19 mouse cellular contexts compared by ENCODE assay signal in genomic region chr16:27483834-27484233, GRCm38 (mm10).
DNase-seq lines count a peak whose midpoint lies in the region; ATAC-seq lines count a peak whose summit lies in the region.
"Had no signal": no experiment of that assay in that cellular context is flagged by ENCODE, and none has a peak within 500 bp of the region (broad histone marks: within the 10 kb centered on the region; RNA-seq: fewer than 3 reads in every experiment).

No protein-coding gene starts in this region.

- H3K27me3 ChIP-seq in forebrain, embryonic 16.5 days (replicated peaks; ENCODE audit: control insufficient read depth, insufficient read depth, low read length) = no peaks in the 10 kb centered on the region
- H3K27me3 ChIP-seq in forebrain, embryonic 10.5 days (ENCODE audit: poor library complexity, severe bottlenecking) = no peaks in the 10 kb centered on the region
- no peaks in the 10 kb centered on the region for H3K27me3 ChIP-seq in liver, embryonic 11.5 days (replicated peaks; ENCODE audit: control insufficient read depth, insufficient read depth, low read length)
- H3K27me3 ChIP-seq: heart, embryonic 12.5 days had no signal

- H3K4me3 ChIP-seq in forebrain, embryonic 16.5 days (replicated peaks; ENCODE audit: low read length) = no peak overlapping the region
- H3K4me3 ChIP-seq in forebrain, embryonic 10.5 days = no peak overlapping the region
- no peak overlapping the region for H3K4me3 ChIP-seq in liver, embryonic 11.5 days (ENCODE audit: low read depth, low read length)
- H3K4me3 ChIP-seq: heart, embryonic 12.5 days had no signal

- H3K9me3 ChIP-seq in forebrain, embryonic 16.5 days (ENCODE audit: control insufficient read depth, low read length) = no peaks in the 10 kb centered on the region
- no peaks in the 10 kb centered on the region for H3K9me3 ChIP-seq in forebrain, embryonic 10.5 days
- H3K9me3 ChIP-seq in liver, embryonic 11.5 days (ENCODE audit: control insufficient read depth, low read length) = no peaks in the 10 kb centered on the region
- H3K9me3 ChIP-seq: heart, embryonic 12.5 days had no signal

- H3K4me2 ChIP-seq in forebrain, embryonic 16.5 days (ENCODE audit: low read length) = no peak overlapping the region
- no peak overlapping the region for H3K4me2 ChIP-seq in liver, embryonic 11.5 days
- H3K4me2 ChIP-seq: heart, embryonic 12.5 days had no signal

- H3K9ac ChIP-seq in forebrain, embryonic 16.5 days (replicated peaks; ENCODE audit: low read depth, low read length) = no peak overlapping the region
- no peak overlapping the region for H3K9ac ChIP-seq in liver, embryonic 11.5 days (ENCODE audit: low read depth, low read length)
- H3K9ac ChIP-seq: heart, embryonic 12.5 days had no signal

- peak; percentile 12 for DNase-seq in cerebellum, adult 9-10 months
- no peak for DNase-seq in cerebellum, adult 8-10 months
- DNase-seq in forebrain, embryonic 10.5 days (ENCODE audit: extremely low spot score, low spot score) = no peak
- DNase-seq in retina, postnatal 1 day = peak; percentile 45
- no peak for DNase-seq in retina, embryonic 14.5 days (ENCODE audit: low spot score)
- DNase-seq in liver = no peak
- no peak for DNase-seq in liver, embryonic 11.5 days (ENCODE audit: low spot score)
- DNase-seq: adrenal gland, postnatal 10 days; heart, adult 11 months; heart, postnatal 14 days; kidney, adult 2 months; kidney, postnatal 10 days; lung, postnatal 10 days; right cerebral cortex, adult 18-20 months had no signal

- no peaks in the 10 kb centered on the region for H3K36me3 ChIP-seq in forebrain, embryonic 16.5 days (ENCODE audit: control insufficient read depth, insufficient read depth)
- H3K36me3 ChIP-seq in forebrain, embryonic 10.5 days (replicated peaks) = no peaks in the 10 kb centered on the region
- H3K36me3 ChIP-seq in liver, embryonic 11.5 days (ENCODE audit: control insufficient read depth, insufficient read depth, low read length) = no peaks in the 10 kb centered on the region
- H3K36me3 ChIP-seq: heart, embryonic 12.5 days had no signal

- H3K4me1 ChIP-seq in forebrain, embryonic 16.5 days (replicated peaks; ENCODE audit: control insufficient read depth, insufficient read depth, low read length) = no peaks in the 10 kb centered on the region
- H3K4me1 ChIP-seq in forebrain, embryonic 10.5 days = no peaks in the 10 kb centered on the region
- no peaks in the 10 kb centered on the region for H3K4me1 ChIP-seq in liver, embryonic 11.5 days (replicated peaks; ENCODE audit: control insufficient read depth, insufficient read depth, low read length)
- H3K4me1 ChIP-seq: heart, embryonic 12.5 days had no signal

- H3K27ac ChIP-seq in forebrain, embryonic 16.5 days (ENCODE audit: low read length) = no peak overlapping the region
- no peak overlapping the region for H3K27ac ChIP-seq in forebrain, embryonic 10.5 days
- no peak overlapping the region for H3K27ac ChIP-seq in liver, embryonic 11.5 days (ENCODE audit: low read depth, low read length)
- H3K27ac ChIP-seq: stomach, postnatal 0 days had no signal

- 33% methylated on average over 1 of the region's 1 CpGs for WGBS in forebrain, embryonic 16.5 days
- WGBS in forebrain, embryonic 10.5 days = 94% methylated on average over 1 of the region's 1 CpGs
- 71% methylated on average over 1 of the region's 1 CpGs for WGBS in liver, embryonic 11.5 days

- ATAC-seq in forebrain, embryonic 16.5 days = peak; percentile 50
- ATAC-seq in liver, embryonic 11.5 days (replicated peaks; ENCODE audit: low FRiP score) = no peak
- ATAC-seq: inflammation-experienced regulatory T-cells, adult 6 months; Patski had no signal

Comparison
In these comparisons a context has a peak if more than half of its experiments do, and no peak if none do; other contexts are left out.
1. DNase-seq: peak in cerebellum, adult 9-10 months (single experiment) and retina, postnatal 1 day (single experiment); none in cerebellum, adult 8-10 months (single experiment), forebrain, embryonic 10.5 days (single experiment), retina, embryonic 14.5 days (single experiment), liver (single experiment) and liver, embryonic 11.5 days (single experiment).